Mouse (Mus musculus): ENCODE results near the gene Smarca4.

GRCm38 (mm10) chr9:21601073-21601472, 14.9 kb upstream of the Smarca4 start:
- TF ChIP-seq CTCF (IDR thresholded peaks at IDR 0.05; ENCODE audit: low read depth, low read length): no peak
- TF ChIP-seq POLR2A (IDR thresholded peaks at IDR 0.05; ENCODE audit: extremely low read depth, insufficient read depth, low read length): no peak

All from liver, adult 2 months (tissue).